Mouse (Mus musculus): Measurements from ENCODE around the gene Xlr5b. TPM values are rescaled to one million over a fixed set of nuclear protein-coding genes. Genes with fewer than 3 reads are reported as not detected.
A peak's percentile ranks its signal among the peaks of the same experiment; 100 is the strongest.
"Not testable (repeated sequence)": the region's sequence is repeated elsewhere in the genome, so short reads cannot be mapped to it uniquely, and the experiment has no call there.

Gene Xlr5b
- not detected for total RNA-seq (2021)
- polyA plus RNA-seq (2012; rRNA removed) = not detected in 2 replicates
- long read RNA-seq = 0 reads

- not testable (repeated sequence) for DNase-seq
Observed at GRCm38 (mm10) chrX:73148496-73148895, at the start of gene Xlr5b. Gene Xlr5b, plus strand, starts transcription at chrX:73148796.

GRCm38 (mm10) chrX:73116747-73117146 is 31.8 kb upstream of the Xlr5b start, which contains the start of gene Gm14685:
Gene Gm14685, plus strand, starts transcription at chrX:73117047.
- DNase-seq = not testable (repeated sequence)

- DNase-seq = not testable (repeated sequence)
Observed at GRCm38 (mm10) chrX:73122859-73123829, 25.5 kb upstream of the Xlr5b start.

GRCm38 (mm10) chrX:73143218-73143618 is 5.4 kb upstream of the Xlr5b start:
- DNase-seq = not testable (repeated sequence)

- not testable (repeated sequence) for DNase-seq
Observed at GRCm38 (mm10) chrX:73149350-73149749, 754 bp downstream of the Xlr5b start, which contains the start of gene DXBay18. Gene DXBay18, minus strand, starts transcription at chrX:73149450.

GRCm38 (mm10) chrX:73176889-73177288 is 28.3 kb downstream of the Xlr5b start, which contains the start of gene Spin2d:
Gene Spin2d, minus strand, starts transcription at chrX:73176989.
- not testable (repeated sequence) for DNase-seq

- peak; percentile 4 for DNase-seq
Observed at GRCm38 (mm10) chrX:73191934-73192333, 43.3 kb downstream of the Xlr5b start, which contains the start of gene Xlr3b. Gene Xlr3b, plus strand, starts transcription at chrX:73192207.

Other genes with a start within 250 kb of the Xlr5b start
- gene Cetn2, start 230.4 kb upstream of the Xlr5b start, total RNA-seq (2021) = 10 to 100 TPM; 44.1 to 53.6 TPM
- 1.6 and 2.1 TPM in 2 replicates for gene Cetn2, start 230.4 kb upstream of the Xlr5b start, polyA plus RNA-seq (2012; rRNA removed)
- gene Nsdhl, start 230.2 kb upstream of the Xlr5b start, total RNA-seq (2021) = 10 to 100 TPM; 35.5 to 69.9 TPM
- 10.7 and 18.0 TPM in 2 replicates for gene Nsdhl, start 230.2 kb upstream of the Xlr5b start, polyA plus RNA-seq (2012; rRNA removed)
- gene Zfp185, start 161.5 kb upstream of the Xlr5b start, total RNA-seq (2021) = 1 to 10 TPM; 2.4 to 3.6 TPM
- 2.4 and 2.5 TPM in 2 replicates for gene Zfp185, start 161.5 kb upstream of the Xlr5b start, polyA plus RNA-seq (2012; rRNA removed)
- gene Pnma5, start 111.7 kb upstream of the Xlr5b start, total RNA-seq (2021) = under 1 TPM; 0.24 to 0.32 TPM
- gene Pnma5, start 111.7 kb upstream of the Xlr5b start, polyA plus RNA-seq (2012; rRNA removed) = not detected in 2 replicates
- gene Pnma3, start 84.0 kb upstream of the Xlr5b start, total RNA-seq (2021) = under 1 TPM; 0.14 to 0.41 TPM
- 0.17 and 0.19 TPM in 2 replicates for gene Pnma3, start 84.0 kb upstream of the Xlr5b start, polyA plus RNA-seq (2012; rRNA removed)
- gene Xlr4a, start 66.3 kb upstream of the Xlr5b start, total RNA-seq (2021) = 1 to 10 TPM in 1 of 2 experiments, not detected in 1; 2.0 TPM
- gene Xlr4a, start 66.3 kb upstream of the Xlr5b start, polyA plus RNA-seq (2012; rRNA removed) = not detected in 2 replicates
- 1 to 10 TPM in 1 of 2 experiments, not detected in 1; 3.5 TPM for gene Xlr3a, start 51.7 kb upstream of the Xlr5b start, total RNA-seq (2021)
- gene Xlr3a, start 51.7 kb upstream of the Xlr5b start, polyA plus RNA-seq (2012; rRNA removed) = 0.92 TPM in 1 of 2 replicates, not detected in the other
- gene Gm14685, start 31.7 kb upstream of the Xlr5b start, total RNA-seq (2021) = not detected
- not detected in 2 replicates for gene Gm14685, start 31.7 kb upstream of the Xlr5b start, polyA plus RNA-seq (2012; rRNA removed)
- gene DXBay18, start 654 bp downstream of the Xlr5b start, total RNA-seq (2021) = under 1 TPM; 0.12 to 0.31 TPM
- not detected in 2 replicates for gene DXBay18, start 654 bp downstream of the Xlr5b start, polyA plus RNA-seq (2012; rRNA removed)
- gene Spin2d, start 28.2 kb downstream of the Xlr5b start, total RNA-seq (2021) = not detected
- not detected in 2 replicates for gene Spin2d, start 28.2 kb downstream of the Xlr5b start, polyA plus RNA-seq (2012; rRNA removed)
- gene Xlr3b, start 43.4 kb downstream of the Xlr5b start, total RNA-seq (2021) = 10 to 100 TPM in 1 of 2 experiments, 1 to 10 TPM in 1; 1.8 to 10.8 TPM
- gene Xlr3b, start 43.4 kb downstream of the Xlr5b start, polyA plus RNA-seq (2012; rRNA removed) = 0.17 and 0.19 TPM in 2 replicates
- 1 to 10 TPM in 1 of 2 experiments, under 1 TPM in 1; 0.61 to 1.1 TPM for gene Xlr4b, start 65.5 kb downstream of the Xlr5b start, total RNA-seq (2021)
- gene Xlr4b, start 65.5 kb downstream of the Xlr5b start, polyA plus RNA-seq (2012; rRNA removed) = 0.06 TPM in 1 of 2 replicates, not detected in the other
- gene F8a, start 79.5 kb downstream of the Xlr5b start, total RNA-seq (2021) = 10 to 100 TPM in 1 of 2 experiments, 1 to 10 TPM in 1; 8.0 to 11.8 TPM
- 50.8 and 53.5 TPM in 2 replicates for gene F8a, start 79.5 kb downstream of the Xlr5b start, polyA plus RNA-seq (2012; rRNA removed)
- 1 to 10 TPM in 1 of 2 experiments, not detected in 1; 1.7 TPM for gene Xlr4c, start 94.3 kb downstream of the Xlr5b start, total RNA-seq (2021)
- not detected in 2 replicates for gene Xlr4c, start 94.3 kb downstream of the Xlr5b start, polyA plus RNA-seq (2012; rRNA removed)
- gene Xlr3c, start 116.6 kb downstream of the Xlr5b start, total RNA-seq (2021) = under 1 TPM in 1 of 2 experiments, not detected in 1; 0.32 TPM
- not detected in 2 replicates for gene Xlr3c, start 116.6 kb downstream of the Xlr5b start, polyA plus RNA-seq (2012; rRNA removed)
- under 1 TPM in 1 of 2 experiments, not detected in 1; 0.49 TPM for gene Xlr5a, start 144.2 kb downstream of the Xlr5b start, total RNA-seq (2021)
- not detected in 2 replicates for gene Xlr5a, start 144.2 kb downstream of the Xlr5b start, polyA plus RNA-seq (2012; rRNA removed)
- not detected for gene Xlr5c, start 144.2 kb downstream of the Xlr5b start, total RNA-seq (2021)
- 0.25 TPM in 1 of 2 replicates, not detected in the other for gene Xlr5c, start 144.2 kb downstream of the Xlr5b start, polyA plus RNA-seq (2012; rRNA removed)
- gene Gm45015, start 188.0 kb downstream of the Xlr5b start, total RNA-seq (2021) = not detected
- gene Gm45015, start 188.0 kb downstream of the Xlr5b start, polyA plus RNA-seq (2012; rRNA removed) = not detected in 2 replicates
- 10 to 100 TPM; 14.7 to 17.0 TPM for gene Zfp275, start 193.8 kb downstream of the Xlr5b start, total RNA-seq (2021)
- 10.7 and 12.5 TPM in 2 replicates for gene Zfp275, start 193.8 kb downstream of the Xlr5b start, polyA plus RNA-seq (2012; rRNA removed)
- not detected for gene Gm18336, start 249.9 kb downstream of the Xlr5b start, total RNA-seq (2021)
- 0.03 TPM in 1 of 2 replicates, not detected in the other for gene Gm18336, start 249.9 kb downstream of the Xlr5b start, polyA plus RNA-seq (2012; rRNA removed)

All from adrenal gland, adult 2 months (tissue).